Mouse (Mus musculus) heart, postnatal 4 days (tissue): ENCODE measurements at regions not wholly inside any gene's neighbourhood (a gene's known extent, or its start where the extent isn't known, plus 50 kb on each side); places are given as distances from the start of the nearest gene placed in this dataset.

Source experiments
- DNase-seq: peaks from one replicate; pipeline ENCODE4 v3.0.0; 2021

- no peak for DNase-seq
Measured at GRCm38 (mm10) chr1:75997222-75997621, 451.2 kb downstream of the Slc4a3 start.

GRCm38 (mm10) chr1:76001124-76001523, 455.1 kb downstream of the Slc4a3 start:
- no peak for DNase-seq

GRCm38 (mm10) chr1:76009601-76010000, 463.5 kb downstream of the Slc4a3 start:
- DNase-seq: peak; percentile 54

GRCm38 (mm10) chr1:76010212-76010800, 464.2 kb downstream of the Slc4a3 start:
- peak; percentile 17 for DNase-seq

GRCm38 (mm10) chr1:76018588-76018987, 472.5 kb downstream of the Slc4a3 start:
- no peak for DNase-seq

- DNase-seq: no peak
Measured at GRCm38 (mm10) chr1:76019071-76019470, 473.0 kb downstream of the Slc4a3 start.

GRCm38 (mm10) chr1:76024650-76025049, 478.6 kb downstream of the Slc4a3 start:
- no peak for DNase-seq

GRCm38 (mm10) chr1:76025389-76025788, 479.3 kb downstream of the Slc4a3 start:
- DNase-seq: no peak

- no peak for DNase-seq
Measured at GRCm38 (mm10) chr1:76029059-76029458, 483.0 kb downstream of the Slc4a3 start.

- peak; percentile 14 for DNase-seq
Measured at GRCm38 (mm10) chr1:76031171-76031922, 485.3 kb downstream of the Slc4a3 start.

GRCm38 (mm10) chr1:76031923-76032285, 485.8 kb downstream of the Slc4a3 start:
- DNase-seq: no peak

- no peak for DNase-seq
Measured at GRCm38 (mm10) chr1:76032626-76033025, 486.6 kb downstream of the Slc4a3 start.

GRCm38 (mm10) chr1:76036316-76036715, 490.2 kb downstream of the Slc4a3 start:
- DNase-seq: no peak

GRCm38 (mm10) chr1:76039029-76039655, 493.1 kb downstream of the Slc4a3 start:
- peak; percentile 87 for DNase-seq

GRCm38 (mm10) chr1:76039661-76040060, 493.6 kb downstream of the Slc4a3 start:
- peak; percentile 25 for DNase-seq

GRCm38 (mm10) chr1:76050264-76050663, 504.2 kb downstream of the Slc4a3 start:
- no peak for DNase-seq

- no peak for DNase-seq
Measured at GRCm38 (mm10) chr1:76053378-76054171, 507.5 kb downstream of the Slc4a3 start.

- no peak for DNase-seq
Measured at GRCm38 (mm10) chr1:76065783-76066182, 519.7 kb downstream of the Slc4a3 start.

GRCm38 (mm10) chr1:76070831-76071321, 524.8 kb downstream of the Slc4a3 start:
- DNase-seq: peak; percentile 37

- DNase-seq: no peak
Measured at GRCm38 (mm10) chr1:76075213-76075612, 529.1 kb downstream of the Slc4a3 start.

- no peak for DNase-seq
Measured at GRCm38 (mm10) chr1:76075685-76076455, 529.8 kb downstream of the Slc4a3 start.

GRCm38 (mm10) chr1:76080241-76080640, 534.2 kb downstream of the Slc4a3 start:
- DNase-seq: no peak
